Mouse (Mus musculus): ENCODE measurements around the gene Raf1.

- no peak for TF ChIP-seq POLR2A (IDR thresholded peaks at IDR 0.05; ENCODE audit: control insufficient read depth, low read depth, low read length)
- TF ChIP-seq CTCF (IDR thresholded peaks at IDR 0.05; ENCODE audit: control insufficient read depth, insufficient read depth, insufficient replicate concordance, low read depth, low read length), result no peak
Observed at GRCm38 (mm10) chr6:115696707-115697215, 20.3 kb upstream of the Raf1 start.
